Mouse (Mus musculus) stomach, embryonic 14.5 days (tissue): ENCODE measurements at regions not wholly inside any gene's neighbourhood (a gene's known extent, or its start where the extent isn't known, plus 50 kb on each side); places are given as distances from the start of the nearest gene placed in this dataset.
"Not testable (repeated sequence)": the region's sequence is repeated elsewhere in the genome, so short reads cannot be mapped to it uniquely, and the experiment has no call there.

ENCODE experiments used
- ATAC-seq: fragments of 200-750 bp; cut with Nextera tagmentation; 2 replicates; pipeline ENCODE4 v1.8.0; 2017; ENCODE audit warnings: low read depth, moderate TSS enrichment; ENCODE audit not compliant: insufficient number of reproducible peaks, insufficient read depth, low FRiP score
- H3K27ac ChIP-seq: fragments of 300-500 bp; sonication (generic); 2 replicates; pipeline ENCODE4 v1.5.1; 2014; ENCODE audit warnings: mild to moderate bottlenecking, low read length, moderate library complexity, mixed read lengths
- H3K27me3 ChIP-seq: fragments of 300-500 bp; sonication (generic); 2 replicates; pipeline ENCODE4 v1.6.1; 2014; ENCODE audit warnings: low read length, control low read depth, mixed read lengths; ENCODE audit not compliant: control insufficient read depth, insufficient read depth
- H3K36me3 ChIP-seq: fragments of 300-500 bp; sonication (generic); 2 replicates; pipeline ENCODE4 v1.6.1; 2014; ENCODE audit warnings: mild to moderate bottlenecking, control low read depth, low read length, moderate library complexity, mixed read lengths; ENCODE audit not compliant: control insufficient read depth, insufficient read depth
- H3K4me1 ChIP-seq: fragments of 300-500 bp; sonication (generic); 2 replicates; pipeline ENCODE4 v1.6.1; 2014; ENCODE audit warnings: low read length, control low read depth, mixed read lengths; ENCODE audit not compliant: control insufficient read depth, insufficient read depth
- H3K4me2 ChIP-seq: fragments of 300-500 bp; sonication (generic); replicated peaks from 2 replicates; pipeline ENCODE4 v1.6.1; 2014; ENCODE audit warnings: low read depth, low read length, control low read depth
- H3K4me3 ChIP-seq: fragments of 300-500 bp; sonication (generic); 2 replicates; pipeline ENCODE4 v1.5.1; 2014; ENCODE audit warnings: low read depth, low read length, control low read depth
- H3K9ac ChIP-seq: fragments of 300-500 bp; sonication (generic); replicated peaks from 2 replicates; pipeline ENCODE4 v1.6.1; 2014; ENCODE audit warnings: low read depth, mild to moderate bottlenecking, control low read depth, low read length, moderate library complexity, mixed read lengths
- H3K9me3 ChIP-seq: fragments of 300-500 bp; sonication (generic); 2 replicates; pipeline ENCODE4 v1.6.1; 2016; ENCODE audit warnings: low read depth, low read length, control low read depth; ENCODE audit not compliant: control insufficient read depth
- WGBS: fragments of 180-500 bp; shearing (Covaris S2); extraction: QIAGEN DNeasy Blood & Tissue Kit; methylation state at CpG from one replicate; pipeline ENCODE4 v1.1.7; 2014; 5-methylcytosine and 5-hydroxymethylcytosine counted together

- not testable (repeated sequence) for H3K4me1 ChIP-seq, H3K27ac ChIP-seq, H3K4me3 ChIP-seq, H3K36me3 ChIP-seq, ATAC-seq, H3K4me2 ChIP-seq, H3K9me3 ChIP-seq, H3K27me3 ChIP-seq, H3K9ac ChIP-seq
- 84% methylated on average over 6 of the region's 6 CpGs for WGBS
Measured at GRCm38 (mm10) chr4:3260061-3260460, 74.9 kb upstream of the Vmn1r3 start.

GRCm38 (mm10) chr4:3252606-3253281 lies 67.6 kb upstream of the Vmn1r3 start:
- H3K27ac ChIP-seq, H3K4me3 ChIP-seq, ATAC-seq, H3K4me1 ChIP-seq, H3K27me3 ChIP-seq, H3K4me2 ChIP-seq, H3K36me3 ChIP-seq, H3K9ac ChIP-seq: not testable (repeated sequence)
- WGBS = 90% methylated on average over 21 of the region's 21 CpGs
- H3K9me3 ChIP-seq = peaks cover 13% of the 10 kb centered on the region

GRCm38 (mm10) chr4:3250258-3250657 lies 65.1 kb upstream of the Vmn1r3 start:
- H3K27ac ChIP-seq, H3K9ac ChIP-seq, H3K4me3 ChIP-seq, H3K27me3 ChIP-seq, ATAC-seq, H3K4me2 ChIP-seq, H3K36me3 ChIP-seq, H3K4me1 ChIP-seq: not testable (repeated sequence)
- 53% methylated on average over 4 of the region's 4 CpGs for WGBS
- peaks cover 13% of the 10 kb centered on the region for H3K9me3 ChIP-seq

GRCm38 (mm10) chr4:3242011-3242410 lies 56.9 kb upstream of the Vmn1r3 start:
- H3K27me3 ChIP-seq, H3K27ac ChIP-seq, H3K4me3 ChIP-seq, H3K36me3 ChIP-seq, H3K4me2 ChIP-seq, H3K9ac ChIP-seq, H3K4me1 ChIP-seq, H3K9me3 ChIP-seq, ATAC-seq: not testable (repeated sequence)
- 77% methylated on average over 6 of the region's 6 CpGs for WGBS

GRCm38 (mm10) chr4:3241351-3241750 lies 56.2 kb upstream of the Vmn1r3 start:
- not testable (repeated sequence) for H3K4me1 ChIP-seq, H3K4me2 ChIP-seq, H3K4me3 ChIP-seq, H3K27ac ChIP-seq, H3K27me3 ChIP-seq, H3K36me3 ChIP-seq, H3K9ac ChIP-seq, H3K9me3 ChIP-seq
- ATAC-seq = peak; percentile 43; the same call in 1 of the 2 replicates
- 76% methylated on average over 4 of the region's 4 CpGs for WGBS

GRCm38 (mm10) chr4:3238493-3238892 lies 53.3 kb upstream of the Vmn1r3 start:
- not testable (repeated sequence) for H3K4me2 ChIP-seq, H3K36me3 ChIP-seq, H3K4me3 ChIP-seq, H3K4me1 ChIP-seq, H3K9ac ChIP-seq, H3K27me3 ChIP-seq, ATAC-seq, H3K27ac ChIP-seq, H3K9me3 ChIP-seq
- WGBS = 64% methylated on average over 6 of the region's 6 CpGs

GRCm38 (mm10) chr4:3236148-3236779 lies 51.1 kb upstream of the Vmn1r3 start:
- WGBS = 28% methylated on average over 2 of the region's 2 CpGs
- not testable (repeated sequence) for H3K9ac ChIP-seq, H3K27ac ChIP-seq, H3K4me3 ChIP-seq, H3K9me3 ChIP-seq, H3K36me3 ChIP-seq, H3K27me3 ChIP-seq, H3K4me1 ChIP-seq, H3K4me2 ChIP-seq
- ATAC-seq = peak; percentile 54
